ENCODE assay signal across 8 mouse cellular contexts in the genomic region with DNA sequence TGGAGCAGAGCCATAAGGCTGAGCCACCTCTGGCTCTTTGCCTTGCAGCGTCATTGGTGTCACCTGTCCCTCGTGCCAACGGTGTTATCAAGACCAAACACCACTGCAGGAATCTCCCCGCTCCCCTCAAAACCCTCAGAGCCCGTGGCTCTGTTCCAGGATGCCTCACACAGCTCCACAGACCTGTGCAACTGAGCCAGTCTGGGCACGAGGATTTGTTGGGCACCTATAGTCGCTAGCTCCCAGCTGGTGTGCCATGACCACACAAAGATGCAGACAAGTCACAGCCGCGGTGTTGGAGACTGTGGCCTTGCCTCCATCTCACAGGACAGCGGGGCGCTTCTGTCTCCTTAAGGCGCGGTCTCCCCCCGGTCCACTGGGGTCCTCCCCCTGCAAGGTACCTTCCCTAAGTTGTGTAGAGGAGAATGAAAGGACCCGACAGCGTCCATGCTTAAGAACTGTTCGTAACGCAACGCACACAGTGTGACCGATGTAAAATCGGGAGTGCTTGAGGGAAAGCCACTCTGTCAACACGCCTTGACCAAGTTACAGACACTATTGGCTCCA. TPM values are rescaled to one million over a fixed set of nuclear protein-coding genes. Genes with fewer than 3 reads are reported as not detected.
A peak's percentile ranks its signal among the peaks of the same experiment; 100 is the strongest.
DNase-seq lines count a peak whose midpoint lies in the region; ATAC-seq and TF ChIP-seq lines count a peak whose summit lies in the region.

No protein-coding gene starts in this region.

- H3K4me3 ChIP-seq in heart, embryonic 10.5 days, result peak overlapping the region; percentile 72
- H3K4me3 ChIP-seq in forebrain, embryonic 12.5 days (replicated peaks), result peak overlapping the region; percentile 75
- peak overlapping the region; percentile 94 for H3K4me3 ChIP-seq in hindbrain, postnatal 0 days (ENCODE audit: low read length)
- peak overlapping the region; percentile 85 for H3K4me3 ChIP-seq in liver, embryonic 13.5 days (replicated peaks)

- intact Hi-C loops in heart, postnatal 25 days (cut with DNase I), result loop anchor here (10.0 kb wide), 1 partner anchor 935 kb away; a partner anchor contains a TSS

- H3K27me3 ChIP-seq in heart, embryonic 10.5 days (ENCODE audit: insufficient read depth, poor library complexity, severe bottlenecking), result peaks cover 31% of the 10 kb centered on the region
- peaks cover 35% of the 10 kb centered on the region for H3K27me3 ChIP-seq in forebrain, embryonic 12.5 days
- no peaks in the 10 kb centered on the region for H3K27me3 ChIP-seq in hindbrain, postnatal 0 days (ENCODE audit: insufficient read depth, low read length)
- H3K27me3 ChIP-seq in liver, embryonic 13.5 days, result no peaks in the 10 kb centered on the region

- no peaks in the 10 kb centered on the region for H3K9me3 ChIP-seq in heart, embryonic 10.5 days
- H3K9me3 ChIP-seq in forebrain, embryonic 12.5 days, result no peaks in the 10 kb centered on the region
- H3K9me3 ChIP-seq in hindbrain, postnatal 0 days (ENCODE audit: low read length), result no peaks in the 10 kb centered on the region
- H3K9me3 ChIP-seq in liver, embryonic 13.5 days (replicated peaks), result no peaks in the 10 kb centered on the region

- peak overlapping the region; percentile 83 for H3K27ac ChIP-seq in heart, embryonic 10.5 days
- no peak overlapping the region for H3K27ac ChIP-seq in forebrain, embryonic 12.5 days
- peak overlapping the region; percentile 58; the same call in 1 of the 2 replicates for H3K27ac ChIP-seq in hindbrain, postnatal 0 days
- H3K27ac ChIP-seq in liver, embryonic 13.5 days, result peak overlapping the region; percentile 99

- H3K9ac ChIP-seq in forebrain, embryonic 12.5 days, result peak overlapping the region; percentile 31
- H3K9ac ChIP-seq in hindbrain, postnatal 0 days (replicated peaks; ENCODE audit: low read length), result peak overlapping the region; percentile 78
- H3K9ac ChIP-seq in liver, embryonic 13.5 days, result peak overlapping the region; percentile 88

- ATAC-seq in forebrain, embryonic 12.5 days (ENCODE audit: low FRiP score), result no peak; the same call in none of the 2 replicates
- no peak; the same call in none of the 2 replicates for ATAC-seq in hindbrain, postnatal 0 days
- ATAC-seq in liver, embryonic 13.5 days (ENCODE audit: low read depth), result peak; percentile 42

- peak; percentile 83 for DNase-seq in heart, embryonic 10.5 days (ENCODE audit: low spot score)
- DNase-seq in heart, postnatal 25 days (ENCODE audit: low spot score), result no peak
- peak; percentile 12 for DNase-seq in brain, embryonic 18.5 days (ENCODE audit: low read depth, low spot score)
- peak; percentile 25 for DNase-seq in hindbrain, postnatal 0 days (ENCODE audit: low spot score)
- DNase-seq in liver, embryonic 13.5 days, result peak; percentile 61
- DNase-seq in natural killer cell, adult 2 months (ENCODE audit: low spot score in 2 of 2), result peak; percentile 18 to 36
- no peak for DNase-seq in urinary bladder, postnatal 36 days (ENCODE audit: low spot score in 2 of 2)

- H3K36me3 ChIP-seq in heart, embryonic 10.5 days, result peaks cover 3% of the 10 kb centered on the region; the same call in 1 of the 2 replicates
- peaks cover 4% of the 10 kb centered on the region for H3K36me3 ChIP-seq in forebrain, embryonic 12.5 days (replicated peaks)
- peaks cover 1% of the 10 kb centered on the region; the same call in 1 of the 2 replicates for H3K36me3 ChIP-seq in hindbrain, postnatal 0 days (ENCODE audit: insufficient read depth, low read length)
- H3K36me3 ChIP-seq in liver, embryonic 13.5 days, result peaks cover 8% of the 10 kb centered on the region

- peaks cover 32% of the 10 kb centered on the region for H3K4me1 ChIP-seq in heart, embryonic 10.5 days
- peaks cover 21% of the 10 kb centered on the region for H3K4me1 ChIP-seq in forebrain, embryonic 12.5 days
- H3K4me1 ChIP-seq in hindbrain, postnatal 0 days (ENCODE audit: insufficient read depth, low read length), result peaks cover 13% of the 10 kb centered on the region
- peaks cover 84% of the 10 kb centered on the region for H3K4me1 ChIP-seq in liver, embryonic 13.5 days (replicated peaks)

- peak overlapping the region; percentile 96 for H3K4me2 ChIP-seq in forebrain, embryonic 12.5 days
- peak overlapping the region; percentile 98 for H3K4me2 ChIP-seq in hindbrain, postnatal 0 days (ENCODE audit: low read depth, low read length)
- peak overlapping the region; percentile 96 for H3K4me2 ChIP-seq in liver, embryonic 13.5 days

- 2% methylated on average over 22 of the region's 22 CpGs for WGBS in heart, embryonic 10.5 days
- 1% methylated on average over 22 of the region's 22 CpGs for WGBS in forebrain, embryonic 12.5 days
- 1% methylated on average over 22 of the region's 22 CpGs for WGBS in hindbrain, postnatal 0 days
- 1% methylated on average over 22 of the region's 22 CpGs for WGBS in liver, embryonic 13.5 days (ENCODE audit: insufficient replicate concordance)

- TF ChIP-seq CTCF in hindbrain, postnatal 0 days (IDR thresholded peaks at IDR 0.05; ENCODE audit: low read depth), result no peak

RNA-seq across cellular contexts. Expression of a gene that starts 0.6 kb away (rescaled TPM):
- polyA plus RNA-seq in heart, embryonic 10.5 days (2016; fragmentation: Nextera tagmentation; extraction: Ambion mirVana), result 9.0 and 11.1 TPM in 2 replicates
- total RNA-seq in heart, postnatal 25 days (2021), result 10 to 100 TPM; 16.1 to 17.3 TPM
- polyA plus RNA-seq in forebrain, embryonic 12.5 days (2016; fragmentation: Nextera tagmentation; extraction: Ambion mirVana), result 17.0 and 17.1 TPM in 2 replicates
- 35.2 and 41.9 TPM in 2 replicates for total RNA-seq in hindbrain, postnatal 0 days (2014; rRNA removed)
- polyA plus RNA-seq in hindbrain, postnatal 0 days (2015; fragmentation: Nextera tagmentation; extraction: Ambion mirVana), result 9.5 and 10.2 TPM in 2 replicates
- 12.3 and 13.8 TPM in 2 replicates for polyA plus RNA-seq in liver, embryonic 13.5 days (2015; fragmentation: Nextera tagmentation; extraction: Ambion mirVana)

RNA-seq across cellular contexts. Expression of a gene that starts 45.3 kb away (rescaled TPM):
- 6.1 and 7.3 TPM in 2 replicates for polyA plus RNA-seq in heart, embryonic 10.5 days (2016; fragmentation: Nextera tagmentation; extraction: Ambion mirVana)
- total RNA-seq in heart, postnatal 25 days (2021), result 1 to 10 TPM; 5.7 to 5.9 TPM
- polyA plus RNA-seq in forebrain, embryonic 12.5 days (2016; fragmentation: Nextera tagmentation; extraction: Ambion mirVana), result 12.1 and 13.9 TPM in 2 replicates
- total RNA-seq in hindbrain, postnatal 0 days (2014; rRNA removed), result 10.3 and 11.7 TPM in 2 replicates
- 7.4 and 8.1 TPM in 2 replicates for polyA plus RNA-seq in hindbrain, postnatal 0 days (2015; fragmentation: Nextera tagmentation; extraction: Ambion mirVana)
- 2.5 and 2.6 TPM in 2 replicates for polyA plus RNA-seq in liver, embryonic 13.5 days (2015; fragmentation: Nextera tagmentation; extraction: Ambion mirVana)

Comparison
In these comparisons a context has a peak if more than half of its experiments do, and no peak if none do; other contexts are left out.
1. DNase-seq: peak in heart, embryonic 10.5 days (single experiment), brain, embryonic 18.5 days (single experiment), hindbrain, postnatal 0 days (single experiment), liver, embryonic 13.5 days (single experiment) and natural killer cell, adult 2 months (2 of 2); none in heart, postnatal 25 days (single experiment) and urinary bladder, postnatal 36 days (0 of 2).
2. H3K9ac ChIP-seq: peak in every context shown above with its lines; median percentile 88 in liver, embryonic 13.5 days; 78 in hindbrain, postnatal 0 days; 31 in forebrain, embryonic 12.5 days.
3. Peak in every context shown above with its lines, with median percentiles within 50 percentile points of each other: H3K4me3 ChIP-seq and H3K4me2 ChIP-seq.